Mouse (Mus musculus) limb, embryonic 14.5 days (tissue): ENCODE measurements around the gene Ano6. TPM values are rescaled to one million over a fixed set of nuclear protein-coding genes. Genes with fewer than 3 reads are reported as not detected.
A peak's percentile ranks its signal among the peaks of the same experiment; 100 is the strongest.

Experiments
- ATAC-seq: fragments of 200-750 bp; cut with Nextera tagmentation; 2 replicates; pipeline ENCODE4 v1.8.0; 2017; ENCODE audit warnings: low read depth, moderate number of reproducible peaks, moderate TSS enrichment; ENCODE audit not compliant: low FRiP score
- DNase-seq: peaks from one replicate; pipeline ENCODE4 v3.0.0-alpha.2; 2015; ENCODE audit warnings: low spot score
- H3K27ac ChIP-seq: fragments of 300-500 bp; sonication (generic); replicated peaks from 2 replicates; pipeline ENCODE4 v1.5.1; 2014; ENCODE audit warnings: low read depth, mild to moderate bottlenecking, low read length, moderate library complexity, mixed read lengths
- H3K27me3 ChIP-seq: fragments of 300-500 bp; sonication (generic); 2 replicates; pipeline ENCODE4 v1.6.1; 2014; ENCODE audit warnings: low read length, mixed read lengths; ENCODE audit not compliant: control insufficient read depth, insufficient read depth
- H3K36me3 ChIP-seq: fragments of 300-500 bp; sonication (generic); 2 replicates; pipeline ENCODE4 v1.6.1; 2014; ENCODE audit warnings: mild to moderate bottlenecking, low read length, moderate library complexity, mixed read lengths; ENCODE audit not compliant: control insufficient read depth, insufficient read depth
- H3K4me1 ChIP-seq: fragments of 300-500 bp; sonication (generic); 2 replicates; pipeline ENCODE4 v1.6.1; 2014; ENCODE audit warnings: antibody characterized with exemption, low read length, mixed read lengths; ENCODE audit not compliant: control insufficient read depth, insufficient read depth
- H3K4me2 ChIP-seq: fragments of 300-500 bp; sonication (generic); replicated peaks from 2 replicates; pipeline ENCODE4 v1.6.1; 2014; ENCODE audit warnings: low read depth, mild to moderate bottlenecking, low read length, moderate library complexity; ENCODE audit not compliant: severe bottlenecking
- H3K4me3 ChIP-seq: fragments of 300-500 bp; sonication (generic); replicated peaks from 2 replicates; pipeline ENCODE4 v1.5.1; 2014; ENCODE audit warnings: low read length
- H3K9ac ChIP-seq: fragments of 300-500 bp; sonication (generic); 2 replicates; pipeline ENCODE4 v1.6.1; 2014; ENCODE audit warnings: mild to moderate bottlenecking, low read depth, low read length, moderate library complexity; ENCODE audit not compliant: severe bottlenecking
- H3K9me3 ChIP-seq: fragments of 300-500 bp; sonication (generic); 2 replicates; pipeline ENCODE4 v1.6.1; 2016; ENCODE audit warnings: low read length; ENCODE audit not compliant: control insufficient read depth
- POLR2A ChIP-seq: fragments of 200-500 bp; IDR thresholded peaks from 2 replicates; pipeline ENCODE4 v1.8.0; 2012; ENCODE audit warnings: inconsistent platforms, mild to moderate bottlenecking, moderate library complexity, borderline replicate concordance; ENCODE audit not compliant: insufficient read depth, insufficient read length; ENCODE audit errors: extremely low read depth
- WGBS: fragments of 180-500 bp; shearing (Covaris S2); extraction: QIAGEN DNeasy Blood & Tissue Kit; methylation state at CpG from one replicate; pipeline ENCODE4 v1.1.7; 2014; 5-methylcytosine and 5-hydroxymethylcytosine counted together
- polyA plus RNA-seq, 2 experiments: library from polyadenylated mRNA; depleted of rRNA in 1 of 2; stranded (reverse) in 1 of 2; unstranded in 1 of 2; fragments of >200 nt; fragmentation: Nextera tagmentation in 1 of 2; extraction: Ambion mirVana in 1 of 2; gene quantifications; 2 replicates each; pipeline versions ENCODE4 v1.2.1 to v1.2.3; 2012 to 2014

Ano6 gene
- polyA plus RNA-seq, 2 experiments = 42.1 to 52.3 TPM

GRCm38 (mm10) chr15:95882436-95882835, 91.8 kb downstream of the Ano6 start:
- Histone ChIP-seq H3K27me3 (no peaks in the 10 kb centered on the region), H3K27ac (no peak overlapping the region), H3K4me2 (no peak overlapping the region), H3K4me1 (peaks cover 21% of the 10 kb centered on the region), H3K4me3 (no peak overlapping the region), H3K36me3 (no peaks in the 10 kb centered on the region), H3K9ac (no peak overlapping the region), H3K9me3 (no peaks in the 10 kb centered on the region)
- no peak for DNase-seq
- TF ChIP-seq POLR2A = no peak
- 94% methylated on average over 4 of the region's 4 CpGs for WGBS
- ATAC-seq = no peak

GRCm38 (mm10) chr15:95883559-95883958, 92.9 kb downstream of the Ano6 start:
- TF ChIP-seq POLR2A = no peak
- ATAC-seq (no peak), DNase-seq (no peak)
- no peak overlapping the region for H3K4me3 ChIP-seq
- WGBS = 68% methylated on average over 6 of the region's 6 CpGs
- peaks cover 21% of the 10 kb centered on the region for H3K4me1 ChIP-seq
- H3K27ac ChIP-seq = no peak overlapping the region
- H3K36me3 ChIP-seq = no peaks in the 10 kb centered on the region
- no peak overlapping the region for H3K9ac ChIP-seq
- no peaks in the 10 kb centered on the region for H3K9me3 ChIP-seq
- H3K27me3 ChIP-seq = no peaks in the 10 kb centered on the region
- no peak overlapping the region for H3K4me2 ChIP-seq

GRCm38 (mm10) chr15:95884658-95885620, 94.3 kb downstream of the Ano6 start:
- no peak for DNase-seq
- H3K36me3 ChIP-seq = no peaks in the 10 kb centered on the region; the same call in 1 of the 2 replicates
- 0 out of 2 replicates have a peak overlapping the region, but pooled peaks have one; percentile 19 for H3K27ac ChIP-seq
- H3K9me3 ChIP-seq = no peaks in the 10 kb centered on the region
- TF ChIP-seq POLR2A = no peak
- H3K27me3 ChIP-seq = no peaks in the 10 kb centered on the region
- WGBS = 72% methylated on average over 10 of the region's 10 CpGs
- no peak overlapping the region for H3K4me2 ChIP-seq
- no peak overlapping the region for H3K9ac ChIP-seq
- H3K4me3 ChIP-seq = no peak overlapping the region
- no peak for ATAC-seq
- peaks cover 21% of the 10 kb centered on the region for H3K4me1 ChIP-seq

- Histone ChIP-seq H3K27ac (0 out of 2 replicates have a peak overlapping the region, but pooled peaks have one; percentile 19), H3K27me3 (no peaks in the 10 kb centered on the region), H3K4me2 (no peak overlapping the region), H3K9me3 (no peaks in the 10 kb centered on the region), H3K4me3 (no peak overlapping the region), H3K9ac (peak overlapping the region; percentile 7; the same call in 1 of the 2 replicates), H3K4me1 (peaks cover 21% of the 10 kb centered on the region), H3K36me3 (no peaks in the 10 kb centered on the region; the same call in 1 of the 2 replicates)
- DNase-seq (no peak), ATAC-seq (no peak)
- no peak for TF ChIP-seq POLR2A
- WGBS = 46% methylated on average over 18 of the region's 18 CpGs
Measured at GRCm38 (mm10) chr15:95885953-95886820, 95.5 kb downstream of the Ano6 start.

- Histone ChIP-seq H3K4me2 (no peak overlapping the region), H3K4me1 (peaks cover 21% of the 10 kb centered on the region), H3K27ac (no peak overlapping the region), H3K9ac (no peak overlapping the region), H3K4me3 (no peak overlapping the region), H3K36me3 (no peaks in the 10 kb centered on the region; the same call in 1 of the 2 replicates), H3K27me3 (no peaks in the 10 kb centered on the region), H3K9me3 (no peaks in the 10 kb centered on the region)
- ATAC-seq (no peak), DNase-seq (no peak)
- 60% methylated on average over 5 of the region's 5 CpGs for WGBS
- TF ChIP-seq POLR2A = no peak
Measured at GRCm38 (mm10) chr15:95887365-95887764, 96.7 kb downstream of the Ano6 start.
